Mouse (Mus musculus) A20 (cell line): ENCODE measurements around the gene Pnpla1.

Experiments used
- DNase-seq: peaks from one replicate; pipeline ENCODE4 v3.0.0-alpha.2; 2011; ENCODE audit warnings: low read depth, low spot score

Gene Pnpla1

DNA sequence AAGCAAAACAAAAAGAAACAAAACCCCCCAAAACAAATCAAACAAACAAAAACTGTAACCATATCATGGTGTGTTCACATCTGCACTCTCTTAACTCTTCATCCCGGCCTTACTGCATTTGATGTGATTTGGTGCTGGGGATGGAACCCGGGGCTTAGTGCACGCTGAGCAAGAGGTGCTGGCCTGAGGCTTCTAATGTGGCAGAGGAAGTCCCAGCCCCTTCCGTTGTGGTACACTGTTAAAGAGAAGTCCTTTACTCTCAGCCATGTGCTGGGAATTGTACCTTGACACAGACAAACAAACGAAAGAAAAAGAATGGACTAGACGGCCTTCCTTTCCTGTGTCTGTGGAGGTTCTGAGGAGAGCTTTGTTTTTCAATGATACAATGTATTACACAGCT lies 63.9 kb downstream of the Pnpla1 start:
- DNase-seq, result no peak

DNA sequence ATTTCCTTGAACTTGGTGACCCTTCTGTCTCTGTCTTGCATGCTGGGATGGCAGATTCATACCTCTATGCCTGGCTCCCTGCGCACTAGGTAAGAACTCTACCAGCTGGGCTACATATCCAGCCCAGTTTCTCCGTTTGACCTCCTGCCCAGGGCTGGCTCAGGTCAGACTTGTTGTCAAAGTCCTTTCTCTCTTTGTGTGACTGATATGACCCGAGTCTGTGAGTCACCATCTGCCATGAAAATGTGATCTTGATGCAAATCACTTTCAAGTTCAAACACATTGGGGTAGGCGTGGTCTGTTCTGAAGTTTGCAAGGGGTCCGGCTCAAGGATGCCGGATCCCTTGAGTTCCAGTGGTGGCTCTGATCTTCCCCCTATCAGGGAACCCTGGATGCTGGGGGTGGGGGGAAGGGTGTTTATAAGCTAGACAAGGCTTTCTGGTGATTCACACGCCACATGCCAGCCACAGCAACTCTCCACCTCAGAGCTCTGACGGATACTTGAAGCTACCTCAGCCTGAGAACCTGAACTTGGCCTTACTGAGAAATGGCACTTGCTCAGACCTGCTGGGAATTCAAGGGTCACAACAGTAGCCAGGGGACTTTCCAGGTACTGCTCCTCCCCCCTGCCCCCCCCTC lies 66.9 kb downstream of the Pnpla1 start:
- DNase-seq, result no peak

DNA sequence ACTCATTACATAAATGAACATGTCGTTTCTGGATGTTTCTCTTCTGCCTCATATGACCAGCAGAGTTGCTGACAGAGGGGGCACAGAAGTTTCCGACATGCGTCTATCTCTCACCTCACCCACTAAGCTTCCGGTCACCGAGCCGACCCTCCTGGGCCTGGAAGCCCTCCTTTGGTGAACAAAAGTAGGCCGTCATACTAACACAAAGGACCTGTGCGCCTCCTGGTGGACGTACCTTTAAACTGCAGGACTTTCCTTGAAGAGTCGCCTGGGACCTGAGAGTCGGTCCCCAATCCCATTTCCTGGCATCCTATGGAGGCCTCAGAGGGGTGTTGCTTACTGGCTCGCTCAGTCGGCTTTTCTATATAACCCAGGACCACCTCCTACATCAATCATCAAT lies 68.2 kb downstream of the Pnpla1 start:
- peak; percentile 71 for DNase-seq

- peak; percentile 64 for DNase-seq
Observed at GRCm38 (mm10) chr17:28926866-28927635, 68.8 kb downstream of the Pnpla1 start.

DNA sequence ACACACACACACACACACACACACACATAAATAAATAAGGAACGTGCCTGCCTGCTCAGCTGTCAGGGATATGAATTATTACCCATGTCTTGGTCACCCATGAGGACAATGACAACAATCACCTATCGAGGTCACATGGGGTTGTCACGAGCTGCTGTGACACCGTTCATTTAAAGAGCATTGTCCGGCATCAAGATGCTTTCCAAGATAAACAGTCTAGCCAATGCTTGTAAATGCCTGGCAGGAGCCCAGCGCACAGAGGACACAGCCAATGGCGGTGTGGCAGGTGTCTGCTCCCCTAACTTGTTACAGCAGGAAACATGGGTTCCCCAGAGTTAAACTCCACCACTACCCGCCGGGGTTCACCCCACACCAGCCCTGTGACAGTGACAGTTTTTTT lies 69.8 kb downstream of the Pnpla1 start:
- no peak for DNase-seq

DNA sequence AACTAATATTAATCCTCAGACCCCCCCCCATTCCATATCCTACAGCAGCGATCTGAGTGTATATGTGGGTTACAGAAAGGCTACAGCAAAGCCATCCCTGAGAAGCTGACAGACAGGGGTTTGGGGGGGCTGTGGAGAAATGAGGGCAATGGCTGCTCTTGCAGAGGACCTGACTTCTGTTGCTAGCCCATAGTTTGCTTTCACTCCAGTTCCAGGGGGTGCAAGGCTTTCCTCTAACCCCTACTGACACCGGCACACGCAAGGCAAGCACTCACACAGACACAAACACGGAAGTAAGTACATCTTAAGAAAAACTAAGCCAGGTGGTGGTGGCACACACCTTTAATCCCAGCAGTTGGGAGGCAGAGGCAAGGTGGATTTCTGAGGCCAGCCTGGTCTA lies 71.2 kb downstream of the Pnpla1 start:
- DNase-seq, result no peak

DNA sequence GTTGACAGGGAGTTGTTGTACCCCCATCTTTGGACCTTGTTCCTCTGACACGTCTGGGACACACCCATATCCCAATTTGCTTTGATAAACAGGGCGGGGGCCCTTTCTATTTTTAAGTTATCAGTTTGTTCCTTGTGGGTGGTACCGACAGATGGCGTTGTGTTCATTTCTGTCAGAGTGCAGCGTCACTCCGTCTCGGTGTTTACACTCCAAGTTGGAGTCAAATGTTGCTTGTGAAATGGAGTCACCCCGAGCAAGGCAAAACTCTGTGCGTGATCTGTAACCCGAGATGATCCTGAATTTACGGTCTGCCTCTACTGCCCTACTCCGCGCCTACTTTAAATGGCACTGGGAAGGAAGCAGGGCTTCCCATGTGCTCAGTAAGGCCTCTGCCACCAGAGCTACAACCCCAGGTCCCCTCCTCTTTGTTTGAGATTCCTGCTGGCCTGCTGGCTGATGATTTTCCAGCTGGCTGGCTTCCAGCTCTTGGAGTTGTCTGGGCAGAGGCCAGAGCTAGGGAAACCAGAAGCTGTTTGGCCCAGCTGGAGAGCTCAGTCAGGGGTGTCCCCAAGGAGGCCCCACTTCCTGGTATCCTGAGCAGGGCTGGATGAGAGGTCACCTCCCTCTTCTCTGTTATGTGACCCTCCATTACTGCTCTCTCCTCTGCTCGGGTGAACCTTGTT lies 72.3 kb downstream of the Pnpla1 start:
- no peak for DNase-seq

DNA sequence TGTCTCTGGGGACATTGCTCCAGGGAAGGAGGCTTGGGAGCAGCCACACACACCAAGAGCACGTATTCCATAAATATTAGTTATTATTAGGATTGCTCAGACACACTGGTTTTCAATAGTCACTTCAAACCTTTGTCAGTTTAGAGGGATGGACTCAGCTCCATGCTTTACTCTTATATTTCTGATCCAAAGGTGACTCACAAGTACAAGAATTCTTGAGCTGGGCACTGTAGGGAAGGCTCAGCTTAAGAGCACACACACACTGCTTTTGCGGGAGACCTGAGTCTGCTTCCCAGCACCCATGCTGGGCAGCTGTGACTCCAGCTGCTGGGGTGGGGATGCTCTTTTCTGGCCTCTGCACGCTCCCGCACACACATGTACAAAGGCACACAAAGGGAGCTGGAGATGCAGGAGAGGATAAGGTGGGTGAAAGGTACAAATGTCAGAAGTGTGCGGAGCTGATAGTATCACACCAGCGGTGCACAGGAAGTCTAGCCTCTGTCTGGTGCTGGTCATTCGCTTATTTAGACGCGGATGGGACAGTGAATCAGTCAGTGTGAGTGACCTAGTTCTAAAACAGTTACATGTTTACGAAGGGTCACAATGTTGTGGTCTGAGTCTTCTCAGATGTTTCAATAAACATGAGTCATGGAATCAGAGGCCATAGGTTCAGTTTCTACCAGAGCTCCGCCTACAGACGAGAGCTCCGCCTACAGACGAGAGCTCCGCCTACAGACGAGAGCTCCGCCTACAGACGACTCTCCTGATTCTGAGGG lies 73.4 kb downstream of the Pnpla1 start:
- no peak for DNase-seq

- no peak for DNase-seq
Observed at GRCm38 (mm10) chr17:28932274-28932673, 74.1 kb downstream of the Pnpla1 start.

GRCm38 (mm10) chr17:28934120-28934916 lies 76.1 kb downstream of the Pnpla1 start:
- no peak for DNase-seq

GRCm38 (mm10) chr17:28936133-28936532 lies 77.9 kb downstream of the Pnpla1 start:
- DNase-seq, result no peak

DNA sequence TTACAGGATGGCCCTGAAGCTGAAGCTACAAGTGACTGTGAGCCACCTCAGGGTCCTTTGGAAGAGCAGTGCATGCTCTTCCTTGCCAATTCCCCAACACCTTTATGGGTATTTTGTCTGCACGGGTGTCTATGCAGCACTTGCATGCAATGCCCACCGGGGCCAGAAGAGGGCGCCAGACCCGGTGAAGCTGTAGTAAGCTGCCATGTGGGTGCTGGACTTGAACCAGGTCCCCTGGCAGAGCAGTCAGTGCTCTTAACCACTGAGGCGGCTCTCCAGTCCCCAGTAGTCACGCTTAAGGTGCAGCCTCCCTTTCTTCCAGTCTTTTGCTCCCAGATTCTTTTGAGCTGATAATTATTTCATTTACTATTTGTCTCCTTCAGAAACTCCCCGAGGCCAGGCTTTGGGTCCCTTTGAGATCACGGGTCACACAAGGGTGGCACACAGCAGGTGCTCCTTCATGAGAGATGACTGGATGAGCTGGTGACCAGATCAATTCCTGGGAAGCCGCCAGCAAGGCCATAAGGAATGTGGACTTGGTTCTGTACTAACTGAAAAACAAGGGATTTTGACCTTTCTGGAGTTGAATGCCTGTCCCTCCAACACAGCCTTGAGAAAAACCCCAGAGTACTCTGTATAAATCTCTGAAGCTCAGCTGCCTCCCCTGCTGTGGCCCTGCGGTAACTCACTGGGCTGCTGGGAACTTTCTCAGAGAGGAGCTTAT lies 78.6 kb downstream of the Pnpla1 start:
- DNase-seq, result peak; percentile 79
